Mouse (Mus musculus): ENCODE measurements at regions not wholly inside any gene's neighbourhood (a gene's known extent, or its start where the extent isn't known, plus 50 kb on each side); places are given as distances from the start of the nearest gene placed in this dataset.

GRCm38 (mm10) chr16:47798838-47799237 is 484.7 kb upstream of the Dppa4 start:
- TF ChIP-seq CTCF (IDR thresholded peaks at IDR 0.05; ENCODE audit: low read depth) (no peak), EP300 (IDR thresholded peaks at IDR 0.05; ENCODE audit: low read depth) (no peak)
